Mouse (Mus musculus) 416B (cell line): Measurements from ENCODE around the gene Retsat.
A peak's percentile ranks its signal among the peaks of the same experiment; 100 is the strongest.

ENCODE experiments used
- DNase-seq: peaks from one replicate; pipeline ENCODE4 v3.0.0; 2011; ENCODE audit warnings: low read depth

Retsat gene

GRCm38 (mm10) chr6:72597956-72598753 lies at the start of gene Retsat, which contains the start of gene Elmod3:
TSS of gene Retsat (plus strand) at chr6:72598475.
TSS of gene Elmod3 (minus strand) at chr6:72598413.
- peak; percentile 99 for DNase-seq

- DNase-seq: peak; percentile 93
Observed at GRCm38 (mm10) chr6:72549041-72549580, 49.2 kb upstream of the Retsat start.

GRCm38 (mm10) chr6:72550025-72550424 lies 48.2 kb upstream of the Retsat start:
- DNase-seq: peak; percentile 67

- DNase-seq: peak; percentile 81
Observed at GRCm38 (mm10) chr6:72550503-72551100, 47.7 kb upstream of the Retsat start.

- peak; percentile 91 for DNase-seq
Observed at GRCm38 (mm10) chr6:72552171-72553078, 45.9 kb upstream of the Retsat start.

GRCm38 (mm10) chr6:72553079-72553412 lies 45.2 kb upstream of the Retsat start:
- no peak for DNase-seq

GRCm38 (mm10) chr6:72560801-72561200 lies 37.5 kb upstream of the Retsat start:
- DNase-seq: no peak

- no peak for DNase-seq
Observed at GRCm38 (mm10) chr6:72562486-72562885, 35.8 kb upstream of the Retsat start.

GRCm38 (mm10) chr6:72562894-72563293 lies 35.4 kb upstream of the Retsat start:
- DNase-seq: no peak

GRCm38 (mm10) chr6:72565506-72565905 lies 32.8 kb upstream of the Retsat start:
- DNase-seq: no peak

- peak; percentile 87 for DNase-seq
Observed at GRCm38 (mm10) chr6:72566044-72566443, 32.2 kb upstream of the Retsat start.

- DNase-seq: peak; percentile 58
Observed at GRCm38 (mm10) chr6:72567508-72567907, 30.8 kb upstream of the Retsat start.

GRCm38 (mm10) chr6:72568736-72569135 lies 29.5 kb upstream of the Retsat start:
- no peak for DNase-seq

GRCm38 (mm10) chr6:72570644-72571397 lies 27.5 kb upstream of the Retsat start:
- DNase-seq: no peak

- no peak for DNase-seq
Observed at GRCm38 (mm10) chr6:72571826-72572225, 26.4 kb upstream of the Retsat start.

GRCm38 (mm10) chr6:72576041-72576440 lies 22.2 kb upstream of the Retsat start:
- no peak for DNase-seq

GRCm38 (mm10) chr6:72581625-72582382 lies 16.5 kb upstream of the Retsat start:
- DNase-seq: peak; percentile 77

GRCm38 (mm10) chr6:72583211-72583839 lies 14.9 kb upstream of the Retsat start:
- DNase-seq: no peak

GRCm38 (mm10) chr6:72584154-72584553 lies 14.1 kb upstream of the Retsat start:
- no peak for DNase-seq

GRCm38 (mm10) chr6:72586701-72587100 lies 11.6 kb upstream of the Retsat start:
- DNase-seq: peak; percentile 65
